Mouse (Mus musculus): Measurements from ENCODE around the gene Polr3g.
"Not testable (repeated sequence)": the region's sequence is repeated elsewhere in the genome, so short reads cannot be mapped to it uniquely, and the experiment has no call there.

The Polr3g gene

GRCm38 (mm10) chr13:81710775-81711545, at the start of gene Polr3g, which contains the start of gene Mblac2:
Gene Polr3g, minus strand, starts transcription at chr13:81711013.
Gene Mblac2, plus strand, starts transcription at chr13:81711341.
- DNase-seq (ENCODE audit: low spot score), result peak; percentile 93

GRCm38 (mm10) chr13:81760379-81760778, 49.6 kb upstream of the Polr3g start:
- peak; percentile 82 for DNase-seq (ENCODE audit: low spot score)

GRCm38 (mm10) chr13:81757058-81757660, 46.3 kb upstream of the Polr3g start:
- DNase-seq (ENCODE audit: low spot score), result no peak

GRCm38 (mm10) chr13:81755324-81755723, 44.5 kb upstream of the Polr3g start:
- DNase-seq (ENCODE audit: low spot score), result no peak

GRCm38 (mm10) chr13:81754878-81755277, 44.1 kb upstream of the Polr3g start:
- DNase-seq (ENCODE audit: low spot score), result no peak

- DNase-seq (ENCODE audit: low spot score), result no peak
These were observed 33.2 kb upstream of the Polr3g start for GRCm38 (mm10) chr13:81744092-81744396.

GRCm38 (mm10) chr13:81743391-81744091, 32.7 kb upstream of the Polr3g start:
- no peak for DNase-seq (ENCODE audit: low spot score)

GRCm38 (mm10) chr13:81740898-81741297, 30.1 kb upstream of the Polr3g start:
- no peak for DNase-seq (ENCODE audit: low spot score)

GRCm38 (mm10) chr13:81736606-81737005, 25.8 kb upstream of the Polr3g start:
- DNase-seq (ENCODE audit: low spot score), result no peak

GRCm38 (mm10) chr13:81730362-81730761, 19.5 kb upstream of the Polr3g start:
- DNase-seq (ENCODE audit: low spot score), result no peak

GRCm38 (mm10) chr13:81729102-81729501, 18.3 kb upstream of the Polr3g start:
- peak; percentile 10 for DNase-seq (ENCODE audit: low spot score)

GRCm38 (mm10) chr13:81728141-81728540, 17.3 kb upstream of the Polr3g start:
- not testable (repeated sequence) for DNase-seq (ENCODE audit: low spot score)

- DNase-seq (ENCODE audit: low spot score), result no peak
These were observed 3.1 kb upstream of the Polr3g start for GRCm38 (mm10) chr13:81713896-81714295.

GRCm38 (mm10) chr13:81711546-81712371, 946 bp upstream of the Polr3g start:
- no peak for DNase-seq (ENCODE audit: low spot score)

- DNase-seq (ENCODE audit: low spot score), result peak; percentile 5
These were observed 547 bp downstream of the Polr3g start for GRCm38 (mm10) chr13:81710266-81710665.

GRCm38 (mm10) chr13:81709805-81710204, 1.0 kb downstream of the Polr3g start:
- no peak for DNase-seq (ENCODE audit: low spot score)

GRCm38 (mm10) chr13:81706311-81706710, 4.5 kb downstream of the Polr3g start:
- DNase-seq (ENCODE audit: low spot score), result no peak

- no peak for DNase-seq (ENCODE audit: low spot score)
These were observed 7.2 kb downstream of the Polr3g start for GRCm38 (mm10) chr13:81703621-81704020.

- DNase-seq (ENCODE audit: low spot score), result no peak
These were observed 7.7 kb downstream of the Polr3g start for GRCm38 (mm10) chr13:81703148-81703547.

GRCm38 (mm10) chr13:81694446-81694845, 16.4 kb downstream of the Polr3g start:
- no peak for DNase-seq (ENCODE audit: low spot score)

GRCm38 (mm10) chr13:81691606-81692005, 19.2 kb downstream of the Polr3g start:
- peak; percentile 35 for DNase-seq (ENCODE audit: low spot score)

- DNase-seq (ENCODE audit: low spot score), result no peak
These were observed 20.3 kb downstream of the Polr3g start for GRCm38 (mm10) chr13:81690477-81690876.
